Mouse (Mus musculus) WW6 (cell line): ENCODE data around the gene Dpp9.

ENCODE experiments used
- DNase-seq: peaks from one replicate; pipeline ENCODE4 v3.0.0-alpha.2; 2013; ENCODE audit warnings: low read depth, low spot score

The Dpp9 gene

GRCm38 (mm10) chr17:56229943-56230342, 11.2 kb upstream of the Dpp9 start:
- DNase-seq = no peak

GRCm38 (mm10) chr17:56226566-56226965, 7.9 kb upstream of the Dpp9 start:
- DNase-seq = no peak

GRCm38 (mm10) chr17:56224916-56225315, 6.2 kb upstream of the Dpp9 start:
- DNase-seq = peak; percentile 48

GRCm38 (mm10) chr17:56219805-56220204, 1.1 kb upstream of the Dpp9 start:
- DNase-seq = no peak

GRCm38 (mm10) chr17:56219251-56219650, 546 bp upstream of the Dpp9 start:
- no peak for DNase-seq

- DNase-seq = no peak
Measured at GRCm38 (mm10) chr17:56217670-56218069, 1.0 kb downstream of the Dpp9 start.

GRCm38 (mm10) chr17:56214229-56214628, 4.5 kb downstream of the Dpp9 start:
- DNase-seq = no peak

GRCm38 (mm10) chr17:56212676-56213075, 6.0 kb downstream of the Dpp9 start:
- no peak for DNase-seq

GRCm38 (mm10) chr17:56211090-56211489, 7.6 kb downstream of the Dpp9 start:
- DNase-seq = no peak

- DNase-seq = no peak
Measured at GRCm38 (mm10) chr17:56208821-56209220, 9.9 kb downstream of the Dpp9 start.

GRCm38 (mm10) chr17:56207963-56208530, 10.7 kb downstream of the Dpp9 start:
- DNase-seq = no peak

- DNase-seq = no peak
Measured at GRCm38 (mm10) chr17:56206986-56207674, 11.6 kb downstream of the Dpp9 start.

- no peak for DNase-seq
Measured at GRCm38 (mm10) chr17:56206276-56206884, 12.3 kb downstream of the Dpp9 start.

GRCm38 (mm10) chr17:56203729-56204128, 15.0 kb downstream of the Dpp9 start:
- DNase-seq = no peak

GRCm38 (mm10) chr17:56202476-56202875, 16.2 kb downstream of the Dpp9 start:
- DNase-seq = no peak

GRCm38 (mm10) chr17:56201642-56202041, 17.1 kb downstream of the Dpp9 start:
- DNase-seq = no peak

GRCm38 (mm10) chr17:56200586-56200985, 18.1 kb downstream of the Dpp9 start:
- no peak for DNase-seq

GRCm38 (mm10) chr17:56196860-56197259, 21.8 kb downstream of the Dpp9 start:
- no peak for DNase-seq

- DNase-seq = no peak
Measured at GRCm38 (mm10) chr17:56194765-56195164, 23.9 kb downstream of the Dpp9 start.

GRCm38 (mm10) chr17:56194357-56194756, 24.3 kb downstream of the Dpp9 start:
- DNase-seq = no peak

GRCm38 (mm10) chr17:56191266-56191665, 27.4 kb downstream of the Dpp9 start:
- no peak for DNase-seq

GRCm38 (mm10) chr17:56185281-56186141, 33.2 kb downstream of the Dpp9 start:
- DNase-seq = no peak
